Mouse (Mus musculus) megakaryocyte, embryonic 14.5 days (primary cell): Measurements from ENCODE around the gene Ttbk1. TPM values are rescaled to one million over a fixed set of nuclear protein-coding genes. Genes with fewer than 3 reads are reported as not detected.

Experiments
- H3K27me3 ChIP-seq: replicated peaks from 2 replicates; pipeline ENCODE3; 2012; ENCODE audit warnings: inconsistent platforms
- H3K36me3 ChIP-seq: replicated peaks from 2 replicates; pipeline ENCODE3; 2012; ENCODE audit warnings: low read length, inconsistent platforms, mixed read lengths
- H3K4me1 ChIP-seq: 2 replicates; pipeline ENCODE4 v1.6.1; 2012; ENCODE audit warnings: inconsistent platforms
- H3K4me3 ChIP-seq: replicated peaks from 2 replicates; pipeline ENCODE3; 2012; ENCODE audit warnings: moderate library complexity, mild to moderate bottlenecking, inconsistent platforms
- H3K9me3 ChIP-seq: 2 replicates; pipeline ENCODE4 v1.6.1; 2012; ENCODE audit warnings: inconsistent platforms
- FLI1 ChIP-seq: IDR thresholded peaks from 2 replicates; pipeline ENCODE4 v1.6.1; 2012; ENCODE audit warnings: low read length, inconsistent platforms, mixed read lengths
- GATA1 ChIP-seq: IDR thresholded peaks from 3 replicates; pipeline ENCODE4 v1.6.1; 2012; ENCODE audit warnings: mixed read lengths, low read length, inconsistent platforms, borderline replicate concordance
- polyA plus RNA-seq: library from polyadenylated mRNA; stranded (reverse); fragments of >175 nt; gene quantifications from 2 replicates; pipeline ENCODE4 v1.2.3, GENCODE M21; 2012; ENCODE audit warnings: low replicate concordance; ENCODE audit not compliant: insufficient read depth

Gene Ttbk1
- polyA plus RNA-seq, 1 experiment = 0.06 TPM

GRCm38 (mm10) chr17:46433627-46434026 is 53.8 kb downstream of the Ttbk1 start:
- H3K4me1 ChIP-seq = peaks cover 22% of the 10 kb centered on the region
- H3K27me3 ChIP-seq = peaks cover 87% of the 10 kb centered on the region
- no peak for TF ChIP-seq GATA1
- no peaks in the 10 kb centered on the region for H3K9me3 ChIP-seq
- peak overlapping the region; percentile 57 for H3K4me3 ChIP-seq
- H3K36me3 ChIP-seq = no peaks in the 10 kb centered on the region

GRCm38 (mm10) chr17:46428761-46429414 is 58.6 kb downstream of the Ttbk1 start, which contains the start of gene Crip3:
Crip3 (plus strand) TSS chr17:46428926.
- Histone ChIP-seq H3K27me3 (peaks cover 64% of the 10 kb centered on the region), H3K36me3 (no peaks in the 10 kb centered on the region), H3K4me3 (peak within 1 kb of the TSS; percentile 81), H3K4me1 (peaks cover 20% of the 10 kb centered on the region), H3K9me3 (peaks cover 5% of the 10 kb centered on the region; the same call in 1 of the 2 replicates)
- TF ChIP-seq FLI1 (no peak), GATA1 (no peak)

GRCm38 (mm10) chr17:46426496-46426895 is 61.0 kb downstream of the Ttbk1 start:
- no peak for TF ChIP-seq GATA1
- no peak for TF ChIP-seq FLI1
- H3K4me1 ChIP-seq = peaks cover 16% of the 10 kb centered on the region
- no peaks in the 10 kb centered on the region for H3K36me3 ChIP-seq
- H3K4me3 ChIP-seq = no peak overlapping the region
- peaks cover 5% of the 10 kb centered on the region; the same call in 1 of the 2 replicates for H3K9me3 ChIP-seq
- H3K27me3 ChIP-seq = peaks cover 47% of the 10 kb centered on the region

- TF ChIP-seq FLI1 = no peak
- no peak for TF ChIP-seq GATA1
- Histone ChIP-seq H3K27me3 (peaks cover 2% of the 10 kb centered on the region), H3K4me1 (no peaks in the 10 kb centered on the region), H3K9me3 (no peaks in the 10 kb centered on the region), H3K36me3 (no peaks in the 10 kb centered on the region), H3K4me3 (no peak overlapping the region)
Measured at GRCm38 (mm10) chr17:46419717-46420116, 67.8 kb downstream of the Ttbk1 start.

GRCm38 (mm10) chr17:46418628-46419027 is 68.8 kb downstream of the Ttbk1 start:
- H3K36me3 ChIP-seq = peaks cover 3% of the 10 kb centered on the region
- H3K9me3 ChIP-seq = no peaks in the 10 kb centered on the region
- no peak overlapping the region for H3K4me3 ChIP-seq
- no peaks in the 10 kb centered on the region for H3K27me3 ChIP-seq
- TF ChIP-seq FLI1 = no peak
- no peak for TF ChIP-seq GATA1
- no peaks in the 10 kb centered on the region for H3K4me1 ChIP-seq

- TF ChIP-seq FLI1 (no peak), GATA1 (no peak)
- Histone ChIP-seq H3K4me3 (no peak overlapping the region), H3K36me3 (peaks cover 63% of the 10 kb centered on the region), H3K27me3 (no peaks in the 10 kb centered on the region), H3K9me3 (no peaks in the 10 kb centered on the region), H3K4me1 (no peaks in the 10 kb centered on the region)
Measured at GRCm38 (mm10) chr17:46408478-46408877, 79.0 kb downstream of the Ttbk1 start.

- H3K4me1 ChIP-seq = no peaks in the 10 kb centered on the region
- no peaks in the 10 kb centered on the region for H3K9me3 ChIP-seq
- no peak for TF ChIP-seq GATA1
- no peak for TF ChIP-seq FLI1
- no peak overlapping the region for H3K4me3 ChIP-seq
- no peaks in the 10 kb centered on the region for H3K27me3 ChIP-seq
- peaks cover 36% of the 10 kb centered on the region for H3K36me3 ChIP-seq
Measured at GRCm38 (mm10) chr17:46394631-46395030, 92.8 kb downstream of the Ttbk1 start.

- Histone ChIP-seq H3K36me3 (peaks cover 29% of the 10 kb centered on the region), H3K9me3 (no peaks in the 10 kb centered on the region), H3K4me1 (peaks cover 12% of the 10 kb centered on the region), H3K27me3 (no peaks in the 10 kb centered on the region), H3K4me3 (no peak overlapping the region)
- TF ChIP-seq FLI1 (no peak), GATA1 (no peak)
Measured at GRCm38 (mm10) chr17:46393012-46393411, 94.5 kb downstream of the Ttbk1 start.

Other genes with a start within 250 kb of the Ttbk1 start
- gene Polr1c, start 239.6 kb downstream of the Ttbk1 start, polyA plus RNA-seq = 10.9 TPM in 1 of 2 replicates, not detected in the other
- gene Yipf3, start 239.6 kb downstream of the Ttbk1 start, polyA plus RNA-seq = 213 and 264 TPM in 2 replicates
- 3.6 and 5.3 TPM in 2 replicates for gene Lrrc73, start 234.1 kb downstream of the Ttbk1 start, polyA plus RNA-seq
- 42.7 and 59.0 TPM in 2 replicates for gene Tjap1, start 204.6 kb downstream of the Ttbk1 start, polyA plus RNA-seq
- gene Dlk2, start 190.3 kb downstream of the Ttbk1 start, polyA plus RNA-seq = not detected in 2 replicates
- gene Abcc10, start 159.3 kb downstream of the Ttbk1 start, polyA plus RNA-seq = 6.4 and 13.4 TPM in 2 replicates
- 0.84 and 1.2 TPM in 2 replicates for gene Zfp318, start 103.9 kb downstream of the Ttbk1 start, polyA plus RNA-seq
- not detected in 2 replicates for gene Crip3, start 58.7 kb downstream of the Ttbk1 start, polyA plus RNA-seq
- gene Slc22a7, start 49.2 kb downstream of the Ttbk1 start, polyA plus RNA-seq = not detected in 2 replicates
- 6.5 and 14.6 TPM in 2 replicates for gene Dnph1, start 9.0 kb upstream of the Ttbk1 start, polyA plus RNA-seq
- 2.4 and 6.0 TPM in 2 replicates for gene Cul9, start 58.7 kb upstream of the Ttbk1 start, polyA plus RNA-seq
- 148 and 196 TPM in 2 replicates for gene Srf, start 68.5 kb upstream of the Ttbk1 start, polyA plus RNA-seq
- 6.7 and 13.6 TPM in 2 replicates for gene Ptk7, start 141.8 kb upstream of the Ttbk1 start, polyA plus RNA-seq
- gene Klc4, start 158.3 kb upstream of the Ttbk1 start, polyA plus RNA-seq = 33.6 and 42.0 TPM in 2 replicates
- gene Mrpl2, start 158.6 kb upstream of the Ttbk1 start, polyA plus RNA-seq = 289 and 528 TPM in 2 replicates
- 90.0 and 167 TPM in 2 replicates for gene Cul7, start 162.7 kb upstream of the Ttbk1 start, polyA plus RNA-seq
- 9.4 and 30.6 TPM in 2 replicates for gene Rrp36, start 186.7 kb upstream of the Ttbk1 start, polyA plus RNA-seq
- gene Mea1, start 191.1 kb upstream of the Ttbk1 start, polyA plus RNA-seq = 145 and 216 TPM in 2 replicates
- gene Klhdc3, start 193.2 kb upstream of the Ttbk1 start, polyA plus RNA-seq = 322 and 388 TPM in 2 replicates
- gene Ppp2r5d, start 217.4 kb upstream of the Ttbk1 start, polyA plus RNA-seq = 33.5 and 37.7 TPM in 2 replicates
- gene Pex6, start 223.8 kb upstream of the Ttbk1 start, polyA plus RNA-seq = 17.1 and 19.8 TPM in 2 replicates
- gene Gnmt, start 241.5 kb upstream of the Ttbk1 start, polyA plus RNA-seq = 5.0 TPM in 1 of 2 replicates, not detected in the other